10 mouse cellular contexts compared by ENCODE assay signal in genomic region chr8:86578076-86578475, GRCm38 (mm10). TPM values are rescaled to one million over a fixed set of nuclear protein-coding genes. Genes with fewer than 3 reads are reported as not detected.
A peak's percentile ranks its signal among the peaks of the same experiment; 100 is the strongest.
DNase-seq lines count a peak whose midpoint lies in the region; ATAC-seq lines count a peak whose summit lies in the region.
"Had no signal": no experiment of that assay in that cellular context is flagged by ENCODE, and none has a peak within 500 bp of the region (broad histone marks: within the 10 kb centered on the region; RNA-seq: fewer than 3 reads in every experiment).

No protein-coding gene starts in this region.

- no peak overlapping the region for H3K4me3 ChIP-seq in forebrain, embryonic 15.5 days
- no peak overlapping the region for H3K4me3 ChIP-seq in forebrain, embryonic 12.5 days (replicated peaks)
- H3K4me3 ChIP-seq in forebrain, embryonic 16.5 days (replicated peaks; ENCODE audit: low read length) = no peak overlapping the region
- no peak overlapping the region for H3K4me3 ChIP-seq in liver, embryonic 12.5 days

- no peak overlapping the region for H3K4me2 ChIP-seq in forebrain, embryonic 15.5 days (replicated peaks)
- no peak overlapping the region for H3K4me2 ChIP-seq in forebrain, embryonic 12.5 days
- H3K4me2 ChIP-seq in forebrain, embryonic 16.5 days (ENCODE audit: low read length) = no peak overlapping the region
- no peak overlapping the region for H3K4me2 ChIP-seq in liver, embryonic 12.5 days

- peak overlapping the region; percentile 71 for H3K27ac ChIP-seq in forebrain, embryonic 15.5 days (replicated peaks)
- H3K27ac ChIP-seq in forebrain, embryonic 12.5 days = no peak overlapping the region
- peak overlapping the region; percentile 86 for H3K27ac ChIP-seq in forebrain, embryonic 16.5 days (ENCODE audit: low read length)
- no peak overlapping the region for H3K27ac ChIP-seq in liver, embryonic 12.5 days
- H3K27ac ChIP-seq: liver, embryonic 14.5 days had no signal

- peak; percentile 80 for ATAC-seq in forebrain, embryonic 15.5 days (replicated peaks)
- ATAC-seq in forebrain, embryonic 12.5 days (ENCODE audit: low FRiP score) = no peak
- peak; percentile 85 for ATAC-seq in forebrain, embryonic 16.5 days
- ATAC-seq in liver, embryonic 12.5 days = no peak

- intact Hi-C loops in left cerebral cortex, postnatal 36 days (cut with DNase I) = no loop called here

- DNase-seq in adrenal gland, adult 8-10 months = peak; percentile 7
- DNase-seq in heart, postnatal 4 days = peak; percentile 39
- DNase-seq in left cerebral cortex, postnatal 36 days (ENCODE audit: low spot score in 2 of 2) = peak; percentile 71 to 75
- no peak for DNase-seq in urinary bladder, postnatal 4 days (ENCODE audit: low spot score in 2 of 2)

- H3K36me3 ChIP-seq in forebrain, embryonic 15.5 days = no peaks in the 10 kb centered on the region
- no peaks in the 10 kb centered on the region for H3K36me3 ChIP-seq in forebrain, embryonic 12.5 days (replicated peaks)
- H3K36me3 ChIP-seq in forebrain, embryonic 16.5 days (ENCODE audit: control insufficient read depth, insufficient read depth) = no peaks in the 10 kb centered on the region
- H3K36me3 ChIP-seq in liver, embryonic 12.5 days = no peaks in the 10 kb centered on the region

- H3K4me1 ChIP-seq in forebrain, embryonic 15.5 days = peaks cover 23% of the 10 kb centered on the region
- H3K4me1 ChIP-seq in forebrain, embryonic 12.5 days = no peaks in the 10 kb centered on the region
- peaks cover 17% of the 10 kb centered on the region for H3K4me1 ChIP-seq in forebrain, embryonic 16.5 days (replicated peaks; ENCODE audit: control insufficient read depth, insufficient read depth, low read length)
- 0 out of 2 replicates have a peak, but pooled peaks cover 6% of the 10 kb centered on the region for H3K4me1 ChIP-seq in liver, embryonic 12.5 days

- H3K9ac ChIP-seq in forebrain, embryonic 15.5 days (replicated peaks) = no peak overlapping the region
- H3K9ac ChIP-seq in forebrain, embryonic 12.5 days = no peak overlapping the region
- no peak overlapping the region for H3K9ac ChIP-seq in forebrain, embryonic 16.5 days (replicated peaks; ENCODE audit: low read depth, low read length)
- H3K9ac ChIP-seq in liver, embryonic 12.5 days = no peak overlapping the region
- H3K9ac ChIP-seq: liver, embryonic 14.5 days had no signal

- H3K27me3 ChIP-seq in forebrain, embryonic 15.5 days = no peaks in the 10 kb centered on the region
- H3K27me3 ChIP-seq in forebrain, embryonic 12.5 days = no peaks in the 10 kb centered on the region
- no peaks in the 10 kb centered on the region for H3K27me3 ChIP-seq in forebrain, embryonic 16.5 days (replicated peaks; ENCODE audit: control insufficient read depth, insufficient read depth, low read length)
- no peaks in the 10 kb centered on the region for H3K27me3 ChIP-seq in liver, embryonic 12.5 days (replicated peaks)

- WGBS in forebrain, embryonic 15.5 days = 49% methylated on average over 9 of the region's 9 CpGs
- 80% methylated on average over 9 of the region's 9 CpGs for WGBS in forebrain, embryonic 12.5 days
- 39% methylated on average over 9 of the region's 9 CpGs for WGBS in forebrain, embryonic 16.5 days
- 16% methylated on average over 9 of the region's 9 CpGs for WGBS in liver, embryonic 12.5 days (ENCODE audit: insufficient replicate concordance)

- no peaks in the 10 kb centered on the region for H3K9me3 ChIP-seq in forebrain, embryonic 15.5 days
- no peaks in the 10 kb centered on the region for H3K9me3 ChIP-seq in forebrain, embryonic 12.5 days
- H3K9me3 ChIP-seq in forebrain, embryonic 16.5 days (ENCODE audit: control insufficient read depth, low read length) = no peaks in the 10 kb centered on the region
- no peaks in the 10 kb centered on the region for H3K9me3 ChIP-seq in liver, embryonic 12.5 days (replicated peaks)

RNA-seq across cellular contexts. Expression of gene Abcc12, which starts 2.4 kb away (rescaled TPM):
- 0.18 and 0.23 TPM in 2 replicates for polyA plus RNA-seq in forebrain, embryonic 15.5 days (2015; fragmentation: Nextera tagmentation; extraction: Ambion mirVana)
- polyA plus RNA-seq in forebrain, embryonic 12.5 days (2016; fragmentation: Nextera tagmentation; extraction: Ambion mirVana) = 0.26 TPM in 1 of 2 replicates, not detected in the other
- under 1 TPM in 3 of 4 experiments, not detected in 1; 0.13 to 0.18 (median 0.17) TPM for total RNA-seq in adrenal gland, adult 8-10 months (2022)
- polyA plus RNA-seq in forebrain, embryonic 16.5 days (2015; fragmentation: Nextera tagmentation; extraction: Ambion mirVana) = 0.20 and 0.31 TPM in 2 replicates
- under 1 TPM; 0.07 to 0.09 TPM for total RNA-seq in heart, postnatal 4 days (2021)
- under 1 TPM; 0.27 to 0.59 TPM for total RNA-seq in left cerebral cortex, postnatal 36 days (2021)
- not detected in 2 replicates for polyA plus RNA-seq in liver, embryonic 12.5 days (2016; fragmentation: Nextera tagmentation; extraction: Ambion mirVana)
- total RNA-seq: CH12.LX had no signal

RNA-seq across cellular contexts. Expression of gene Lonp2, which starts 45.8 kb away (rescaled TPM):
- 87.6 and 88.3 TPM in 2 replicates for polyA plus RNA-seq in forebrain, embryonic 15.5 days (2015; fragmentation: Nextera tagmentation; extraction: Ambion mirVana)
- polyA plus RNA-seq in forebrain, embryonic 12.5 days (2016; fragmentation: Nextera tagmentation; extraction: Ambion mirVana) = 70.3 and 75.0 TPM in 2 replicates
- total RNA-seq in adrenal gland, adult 8-10 months (2022) = 100 to 1,000 TPM; 103 to 127 (median 115) TPM
- 85.5 and 96.3 TPM in 2 replicates for polyA plus RNA-seq in forebrain, embryonic 16.5 days (2015; fragmentation: Nextera tagmentation; extraction: Ambion mirVana)
- total RNA-seq in heart, postnatal 4 days (2021) = 10 to 100 TPM; 56.5 to 62.3 TPM
- total RNA-seq in left cerebral cortex, postnatal 36 days (2021) = 10 to 100 TPM; 65.9 to 67.0 TPM
- polyA plus RNA-seq in liver, embryonic 12.5 days (2016; fragmentation: Nextera tagmentation; extraction: Ambion mirVana) = 40.1 and 42.8 TPM in 2 replicates

Comparison
In these comparisons a context has a peak if more than half of its experiments do, and no peak if none do; other contexts are left out.
1. ATAC-seq: peak in forebrain, embryonic 15.5 days (single experiment) and forebrain, embryonic 16.5 days (single experiment); none in forebrain, embryonic 12.5 days (single experiment) and liver, embryonic 12.5 days (single experiment).
2. H3K27ac ChIP-seq: peak in forebrain, embryonic 15.5 days (single experiment) and forebrain, embryonic 16.5 days (single experiment); none in forebrain, embryonic 12.5 days (single experiment) and liver, embryonic 12.5 days (single experiment).
3. DNase-seq: peak in adrenal gland, adult 8-10 months (single experiment), heart, postnatal 4 days (single experiment) and left cerebral cortex, postnatal 36 days (2 of 2); none in urinary bladder, postnatal 4 days (0 of 2).